Mouse (Mus musculus) neural tube, embryonic 11.5 days (tissue): ENCODE results near the gene Fig4. TPM values are rescaled to one million over a fixed set of nuclear protein-coding genes. Genes with fewer than 3 reads are reported as not detected.
A peak's percentile ranks its signal among the peaks of the same experiment; 100 is the strongest.

Experiments used
- ATAC-seq: fragments of 200-750 bp; cut with Nextera tagmentation; 2 replicates; pipeline ENCODE4 v1.8.0; 2017; ENCODE audit warnings: moderate number of reproducible peaks, mild to moderate bottlenecking, moderate TSS enrichment, moderate library complexity; ENCODE audit not compliant: insufficient read depth, low FRiP score, low TSS enrichment
- DNase-seq: peaks from one replicate; pipeline ENCODE4 v3.0.0-alpha.2; 2015; ENCODE audit warnings: low spot score
- H3K27ac ChIP-seq: fragments of 300-500 bp; sonication (generic); 2 replicates; pipeline ENCODE4 v1.5.1; 2014; ENCODE audit warnings: low read depth, mild to moderate bottlenecking, low read length
- H3K27me3 ChIP-seq: fragments of 300-500 bp; sonication (generic); 2 replicates; pipeline ENCODE4 v1.6.1; 2014; ENCODE audit warnings: mild to moderate bottlenecking, low read length, mixed read lengths; ENCODE audit not compliant: control insufficient read depth, insufficient read depth
- H3K36me3 ChIP-seq: fragments of 300-500 bp; sonication (generic); 2 replicates; pipeline ENCODE4 v1.6.1; 2014; ENCODE audit warnings: mild to moderate bottlenecking, low read length, moderate library complexity, mixed read lengths; ENCODE audit not compliant: control insufficient read depth, insufficient read depth
- H3K4me1 ChIP-seq: fragments of 300-500 bp; sonication (generic); 2 replicates; pipeline ENCODE4 v1.6.1; 2014; ENCODE audit warnings: low read length, mixed read lengths; ENCODE audit not compliant: control insufficient read depth, insufficient read depth
- H3K4me2 ChIP-seq: fragments of 300-500 bp; sonication (generic); 2 replicates; pipeline ENCODE4 v1.6.1; 2014; ENCODE audit warnings: low read depth, mild to moderate bottlenecking, moderate library complexity
- H3K4me3 ChIP-seq: fragments of 300-500 bp; sonication (generic); 2 replicates; pipeline ENCODE4 v1.5.1; 2014; ENCODE audit warnings: low read depth, low read length
- H3K9ac ChIP-seq: fragments of 300-500 bp; sonication (generic); 2 replicates; pipeline ENCODE4 v1.6.1; 2014; ENCODE audit warnings: mild to moderate bottlenecking, low read length
- H3K9me3 ChIP-seq: fragments of 300-500 bp; sonication (generic); 2 replicates; pipeline ENCODE4 v1.6.1; 2016; ENCODE audit warnings: low read length; ENCODE audit not compliant: control insufficient read depth
- WGBS: fragments of 180-500 bp; shearing (Covaris S2); extraction: QIAGEN DNeasy Blood & Tissue Kit; methylation state at CpG from one replicate; pipeline ENCODE4 v1.1.7; 2014; 5-methylcytosine and 5-hydroxymethylcytosine counted together
- polyA plus RNA-seq: library from polyadenylated mRNA; unstranded; fragments of >200 nt; fragmentation: Nextera tagmentation; extraction: Ambion mirVana; gene quantifications from 2 replicates; pipeline ENCODE4 v1.2.1, GENCODE M21; 2014

The Fig4 gene
- polyA plus RNA-seq, 1 experiment from 2014 or later = 29.6 TPM

GRCm38 (mm10) chr10:41295145-41295544 lies 7.9 kb downstream of the Fig4 start:
- H3K36me3 ChIP-seq = no peaks in the 10 kb centered on the region
- no peak overlapping the region for H3K9ac ChIP-seq
- H3K27ac ChIP-seq = no peak overlapping the region
- peak; percentile 62 for DNase-seq
- H3K4me2 ChIP-seq = no peak overlapping the region
- peak; percentile 83 for ATAC-seq
- H3K9me3 ChIP-seq = no peaks in the 10 kb centered on the region
- WGBS = 30% methylated on average over 7 of the region's 7 CpGs
- H3K27me3 ChIP-seq = no peaks in the 10 kb centered on the region
- no peak overlapping the region for H3K4me3 ChIP-seq
- H3K4me1 ChIP-seq = peaks cover 6% of the 10 kb centered on the region; the same call in 1 of the 2 replicates

- 65% methylated on average over 11 of the region's 11 CpGs for WGBS
- peak; percentile 27 for DNase-seq
- no peaks in the 10 kb centered on the region for H3K9me3 ChIP-seq
- H3K36me3 ChIP-seq = no peaks in the 10 kb centered on the region
- H3K4me3 ChIP-seq = no peak overlapping the region
- no peak overlapping the region for H3K9ac ChIP-seq
- no peaks in the 10 kb centered on the region for H3K27me3 ChIP-seq
- 0 out of 2 replicates have a peak, but pooled peaks have one; percentile 48 for ATAC-seq
- no peak overlapping the region for H3K27ac ChIP-seq
- H3K4me1 ChIP-seq = peaks cover 6% of the 10 kb centered on the region; the same call in 1 of the 2 replicates
- H3K4me2 ChIP-seq = no peak overlapping the region
These were observed 8.3 kb downstream of the Fig4 start for GRCm38 (mm10) chr10:41294734-41295133.

GRCm38 (mm10) chr10:41293019-41293418 lies 10.0 kb downstream of the Fig4 start:
- peak; percentile 61 for DNase-seq
- Histone ChIP-seq H3K9me3 (no peaks in the 10 kb centered on the region), H3K27me3 (no peaks in the 10 kb centered on the region), H3K27ac (no peak overlapping the region), H3K36me3 (no peaks in the 10 kb centered on the region), H3K4me1 (peaks cover 6% of the 10 kb centered on the region; the same call in 1 of the 2 replicates), H3K4me2 (no peak overlapping the region), H3K9ac (no peak overlapping the region), H3K4me3 (no peak overlapping the region)
- ATAC-seq = no peak
- 13% methylated on average over 7 of the region's 7 CpGs for WGBS

- Histone ChIP-seq H3K27me3 (no peaks in the 10 kb centered on the region), H3K9me3 (no peaks in the 10 kb centered on the region), H3K4me1 (peaks cover 6% of the 10 kb centered on the region; the same call in 1 of the 2 replicates), H3K4me2 (no peak overlapping the region), H3K27ac (no peak overlapping the region), H3K4me3 (no peak overlapping the region), H3K9ac (no peak overlapping the region), H3K36me3 (no peaks in the 10 kb centered on the region)
- no peak for DNase-seq
- ATAC-seq = no peak
- 79% methylated on average over 2 of the region's 2 CpGs for WGBS
These were observed 12.0 kb downstream of the Fig4 start for GRCm38 (mm10) chr10:41291021-41291420.

GRCm38 (mm10) chr10:41288771-41289415 lies 14.2 kb downstream of the Fig4 start:
- no peaks in the 10 kb centered on the region for H3K9me3 ChIP-seq
- no peaks in the 10 kb centered on the region; the same call in 1 of the 2 replicates for H3K4me1 ChIP-seq
- H3K27ac ChIP-seq = no peak overlapping the region
- no peak overlapping the region for H3K4me3 ChIP-seq
- H3K9ac ChIP-seq = peak overlapping the region; percentile 46; the same call in 1 of the 2 replicates
- no peaks in the 10 kb centered on the region for H3K36me3 ChIP-seq
- peak; percentile 92 for DNase-seq
- no peaks in the 10 kb centered on the region for H3K27me3 ChIP-seq
- 42% methylated on average over 16 of the region's 16 CpGs for WGBS
- no peak overlapping the region for H3K4me2 ChIP-seq
- ATAC-seq = peak; percentile 91

- H3K9me3 ChIP-seq = no peaks in the 10 kb centered on the region
- no peaks in the 10 kb centered on the region for H3K36me3 ChIP-seq
- H3K9ac ChIP-seq = no peak overlapping the region
- WGBS = 79% methylated on average over 1 of the region's 1 CpGs
- no peaks in the 10 kb centered on the region for H3K27me3 ChIP-seq
- DNase-seq = no peak
- ATAC-seq = no peak
- H3K4me1 ChIP-seq = no peaks in the 10 kb centered on the region
- no peak overlapping the region for H3K27ac ChIP-seq
- no peak overlapping the region for H3K4me2 ChIP-seq
- H3K4me3 ChIP-seq = no peak overlapping the region
These were observed 15.0 kb downstream of the Fig4 start for GRCm38 (mm10) chr10:41288074-41288473.

- H3K4me3 ChIP-seq = no peak overlapping the region
- H3K27me3 ChIP-seq = no peaks in the 10 kb centered on the region
- no peak overlapping the region for H3K9ac ChIP-seq
- no peaks in the 10 kb centered on the region for H3K4me1 ChIP-seq
- no peak overlapping the region for H3K27ac ChIP-seq
- H3K4me2 ChIP-seq = no peak overlapping the region
- no peaks in the 10 kb centered on the region for H3K9me3 ChIP-seq
- DNase-seq (no peak), ATAC-seq (no peak)
- 85% methylated on average over 3 of the region's 3 CpGs for WGBS
- H3K36me3 ChIP-seq = no peaks in the 10 kb centered on the region
These were observed 15.4 kb downstream of the Fig4 start for GRCm38 (mm10) chr10:41287618-41288017.

GRCm38 (mm10) chr10:41282086-41282485 lies 21.0 kb downstream of the Fig4 start:
- H3K4me1 ChIP-seq = no peaks in the 10 kb centered on the region
- no peaks in the 10 kb centered on the region for H3K27me3 ChIP-seq
- no peak overlapping the region for H3K9ac ChIP-seq
- no peaks in the 10 kb centered on the region for H3K36me3 ChIP-seq
- 90% methylated on average over 2 of the region's 2 CpGs for WGBS
- H3K27ac ChIP-seq = no peak overlapping the region
- H3K4me3 ChIP-seq = no peak overlapping the region
- ATAC-seq (no peak), DNase-seq (no peak)
- no peaks in the 10 kb centered on the region for H3K9me3 ChIP-seq
- H3K4me2 ChIP-seq = no peak overlapping the region

GRCm38 (mm10) chr10:41280796-41281195 lies 22.3 kb downstream of the Fig4 start:
- no peak for DNase-seq
- Histone ChIP-seq H3K9ac (no peak overlapping the region), H3K36me3 (no peaks in the 10 kb centered on the region), H3K27me3 (no peaks in the 10 kb centered on the region), H3K27ac (no peak overlapping the region), H3K4me1 (no peaks in the 10 kb centered on the region), H3K9me3 (no peaks in the 10 kb centered on the region), H3K4me2 (no peak overlapping the region), H3K4me3 (no peak overlapping the region)
- ATAC-seq = no peak
- 93% methylated on average over 2 of the region's 2 CpGs for WGBS
